Mouse (Mus musculus) G1E (cell line): ENCODE measurements around the gene Pxt1.

Experiments used
- CTCF ChIP-seq: IDR thresholded peaks from 2 replicates; pipeline ENCODE4 v1.5.1; 2012; ENCODE audit warnings: low read depth, low read length, inconsistent platforms, mixed read lengths
- GATA1 ChIP-seq: IDR thresholded peaks from 2 replicates; pipeline ENCODE4 v1.6.1; 2012; ENCODE audit warnings: borderline replicate concordance, low read length, inconsistent platforms, mixed read lengths
- GATA2 ChIP-seq: IDR thresholded peaks from 2 replicates; pipeline ENCODE4 v1.6.1; 2012; ENCODE audit warnings: low read depth, low read length, inconsistent platforms, borderline replicate concordance
- POLR2AphosphoS5 ChIP-seq: IDR thresholded peaks from 2 replicates; pipeline ENCODE4 v1.6.1; 2012; ENCODE audit warnings: low read depth, low read length, inconsistent platforms; ENCODE audit not compliant: insufficient replicate concordance
- TAL1 ChIP-seq: conservative IDR thresholded peaks from 2 replicates; pipeline ENCODE4 v1.6.1; 2012; ENCODE audit warnings: low read depth, low read length, inconsistent platforms, mixed read lengths

DNA sequence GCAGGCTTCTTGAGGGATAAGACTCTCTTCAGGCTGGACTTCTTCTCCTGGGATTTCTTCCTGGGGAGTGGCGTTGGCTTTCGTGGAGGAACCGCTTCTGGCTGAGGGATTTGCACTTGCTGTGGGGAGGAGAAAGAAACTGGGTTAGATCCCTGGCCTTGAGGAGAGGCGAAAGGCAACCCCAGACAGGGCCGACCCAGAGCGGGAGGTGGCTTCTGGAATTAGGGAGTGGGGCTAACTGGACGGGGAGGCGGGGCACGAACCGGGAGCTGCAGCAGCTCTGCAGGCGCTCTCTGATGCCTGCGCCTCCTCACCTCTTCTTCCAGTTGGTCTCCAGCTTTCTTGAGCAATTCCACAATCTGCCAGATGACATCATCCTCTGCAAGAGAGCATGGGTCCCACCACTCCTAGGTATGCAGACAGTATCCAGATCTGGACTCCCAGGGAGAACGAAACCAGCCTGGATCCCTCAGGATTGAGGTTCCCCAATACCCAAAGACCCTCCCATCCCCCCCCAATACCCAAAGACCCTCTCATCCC, 38.2 kb downstream of the Pxt1 start:
- TF ChIP-seq CTCF (no peak), GATA1 (no peak), TAL1 (no peak), POLR2AphosphoS5 (no peak), GATA2 (no peak)
